Mouse (Mus musculus) lung, postnatal 0 days (tissue): ENCODE measurements around the gene Gm7247. TPM values are rescaled to one million over a fixed set of nuclear protein-coding genes. Genes with fewer than 3 reads are reported as not detected.
"Not testable (repeated sequence)": the region's sequence is repeated elsewhere in the genome, so short reads cannot be mapped to it uniquely, and the experiment has no call there.

Source experiments
- ATAC-seq: fragments of 200-750 bp; cut with Nextera tagmentation; 2 replicates; pipeline ENCODE4 v1.8.0; 2017; ENCODE audit warnings: moderate library complexity
- DNase-seq: peaks from one replicate; pipeline ENCODE4 v3.0.0-alpha.2; 2016; ENCODE audit warnings: low spot score
- H3K27ac ChIP-seq: fragments of 300-500 bp; sonication (generic); 2 replicates; pipeline ENCODE4 v1.5.1; 2014; ENCODE audit warnings: antibody characterized with exemption, mild to moderate bottlenecking, low read length, mixed read lengths
- H3K27me3 ChIP-seq: fragments of 300-500 bp; sonication (generic); replicated peaks from 2 replicates; pipeline ENCODE4 v1.6.1; 2014; ENCODE audit warnings: low read length, mixed read lengths; ENCODE audit not compliant: insufficient read depth
- H3K36me3 ChIP-seq: fragments of 300-500 bp; sonication (generic); 2 replicates; pipeline ENCODE4 v1.6.1; 2014; ENCODE audit warnings: low read length, mixed read lengths; ENCODE audit not compliant: insufficient read depth
- H3K4me1 ChIP-seq: fragments of 300-500 bp; sonication (generic); 2 replicates; pipeline ENCODE4 v1.6.1; 2014; ENCODE audit warnings: antibody characterized with exemption, low read depth, low read length, mixed read lengths; ENCODE audit not compliant: insufficient read depth
- H3K4me2 ChIP-seq: fragments of 300-500 bp; sonication (generic); replicated peaks from 2 replicates; pipeline ENCODE4 v1.6.1; 2014; ENCODE audit warnings: low read depth, mild to moderate bottlenecking, low read length, moderate library complexity, mixed read lengths
- H3K4me3 ChIP-seq: fragments of 300-500 bp; sonication (generic); 2 replicates; pipeline ENCODE4 v1.5.1; 2014; ENCODE audit warnings: low read depth, low read length
- H3K9ac ChIP-seq: fragments of 300-500 bp; sonication (generic); replicated peaks from 2 replicates; pipeline ENCODE4 v1.6.1; 2014; ENCODE audit warnings: low read depth, mild to moderate bottlenecking
- H3K9me3 ChIP-seq: fragments of 300-500 bp; sonication (generic); 2 replicates; pipeline ENCODE4 v1.6.1; 2016; ENCODE audit warnings: low read length, mixed read lengths
- CTCF ChIP-seq: IDR thresholded peaks from 2 replicates; pipeline ENCODE4 v1.5.1; 2016; ENCODE audit warnings: antibody characterized with exemption, mild to moderate bottlenecking
- EP300 ChIP-seq: IDR thresholded peaks from 2 replicates; pipeline ENCODE4 v1.6.1; 2016; ENCODE audit warnings: antibody characterized with exemption, mild to moderate bottlenecking, control low read depth
- WGBS: fragments of 180-500 bp; shearing (Covaris S2); extraction: QIAGEN DNeasy Blood & Tissue Kit; methylation state at CpG from one replicate; pipeline ENCODE4 v1.1.7; 2014; 5-methylcytosine and 5-hydroxymethylcytosine counted together
- polyA plus RNA-seq: library from polyadenylated mRNA; unstranded; fragments of >200 nt; fragmentation: Nextera tagmentation; extraction: Ambion mirVana; gene quantifications from 2 replicates; pipeline ENCODE4 v1.2.1, GENCODE M21; 2015

Gene Gm7247
- polyA plus RNA-seq, 1 experiment from 2014 or later: not detected

DNA sequence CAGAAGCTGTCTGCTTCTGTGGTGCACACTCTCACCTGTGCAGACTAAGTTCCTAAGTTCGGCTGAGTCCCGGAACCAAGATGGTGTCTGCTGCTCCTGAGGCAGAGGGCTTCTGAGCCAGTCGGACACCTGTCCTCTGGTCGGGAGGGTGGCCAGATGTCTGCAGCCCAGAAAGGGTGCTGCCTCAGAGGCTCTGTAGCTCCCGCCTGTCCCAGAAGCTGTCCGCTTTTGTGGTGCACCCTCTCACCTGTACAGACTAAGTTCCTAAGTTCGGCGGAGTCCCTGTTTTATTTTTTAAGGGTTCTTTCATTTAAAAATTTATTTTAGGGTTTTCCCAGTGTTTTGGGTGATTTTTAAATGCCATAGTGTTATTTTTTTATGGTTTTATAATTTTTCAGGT, 145.9 kb downstream of the Gm7247 start:
- DNase-seq: no peak
- no peak overlapping the region for H3K27ac ChIP-seq
- H3K4me3 ChIP-seq: no peak overlapping the region
- ATAC-seq: no peak
- 96% methylated on average over 8 of the region's 8 CpGs for WGBS
- TF ChIP-seq EP300 (no peak), CTCF (no peak)
- no peaks in the 10 kb centered on the region for H3K36me3 ChIP-seq
- H3K4me1 ChIP-seq: no peaks in the 10 kb centered on the region
- H3K9ac ChIP-seq: no peak overlapping the region
- H3K9me3 ChIP-seq: no peaks in the 10 kb centered on the region
- H3K27me3 ChIP-seq: no peaks in the 10 kb centered on the region
- H3K4me2 ChIP-seq: no peak overlapping the region

DNA sequence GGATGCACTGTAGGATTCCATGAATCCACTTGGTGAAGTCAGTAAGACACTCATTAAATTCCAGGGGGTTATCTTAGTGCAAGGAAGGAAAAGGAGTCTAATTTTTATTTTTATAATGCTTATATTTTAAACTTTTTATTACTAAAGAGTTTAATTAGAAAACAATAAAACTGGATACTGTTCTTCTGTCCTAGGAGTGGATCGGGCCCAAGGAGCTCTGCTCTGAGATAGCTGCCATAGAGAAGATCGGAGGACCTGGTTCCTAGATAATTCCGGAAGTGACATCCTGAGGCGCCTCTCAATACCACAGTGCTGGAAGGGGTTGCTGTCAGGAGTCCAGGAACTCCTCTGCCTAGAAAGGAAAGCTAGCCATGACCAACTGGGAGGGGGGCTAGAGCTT, 190.9 kb downstream of the Gm7247 start, which contains the start of gene Gm5622:
TSS of gene Gm5622 (plus strand) at position 301 of the 400 bp plus-strand sequence.
- Histone ChIP-seq H3K4me1 (no peaks in the 10 kb centered on the region), H3K36me3 (no peaks in the 10 kb centered on the region), H3K4me3 (no peak within 1 kb of the TSS), H3K9ac (no peak within 1 kb of the TSS), H3K27me3 (no peaks in the 10 kb centered on the region), H3K27ac (no peak within 1 kb of the TSS), H3K4me2 (no peak within 1 kb of the TSS), H3K9me3 (no peaks in the 10 kb centered on the region)
- ATAC-seq (no peak), DNase-seq (no peak)
- 93% methylated on average over 4 of the region's 4 CpGs for WGBS
- TF ChIP-seq EP300 (no peak), CTCF (no peak)

DNA sequence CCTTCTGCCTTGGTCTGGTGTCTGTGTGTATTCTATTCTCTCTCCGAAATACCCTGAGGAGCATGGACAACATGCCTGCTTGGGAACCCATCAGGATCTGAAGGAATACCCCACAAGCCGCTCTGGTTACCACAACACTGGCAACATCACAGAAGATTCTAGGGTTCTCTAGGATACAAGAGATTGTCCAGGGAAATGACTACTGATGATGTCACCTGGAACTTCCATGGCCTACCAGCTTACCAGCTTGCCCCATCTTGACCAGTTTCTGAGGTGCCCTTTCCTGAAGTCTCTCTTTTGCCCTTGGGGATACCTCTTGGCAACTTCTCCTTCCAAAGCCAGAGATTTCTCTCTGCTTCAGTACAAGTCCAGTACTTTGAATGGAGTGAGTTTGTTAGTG, 212.4 kb downstream of the Gm7247 start, which contains the start of gene Gm17175:
TSS of gene Gm17175 (minus strand) at position 101 of the 400 bp plus-strand sequence.
- not testable (repeated sequence) for H3K27me3 ChIP-seq, H3K4me2 ChIP-seq, DNase-seq, H3K36me3 ChIP-seq, H3K27ac ChIP-seq, H3K9ac ChIP-seq, H3K9me3 ChIP-seq, H3K4me1 ChIP-seq, H3K4me3 ChIP-seq, ATAC-seq
- WGBS: 89% methylated on average over 2 of the region's 2 CpGs

DNA sequence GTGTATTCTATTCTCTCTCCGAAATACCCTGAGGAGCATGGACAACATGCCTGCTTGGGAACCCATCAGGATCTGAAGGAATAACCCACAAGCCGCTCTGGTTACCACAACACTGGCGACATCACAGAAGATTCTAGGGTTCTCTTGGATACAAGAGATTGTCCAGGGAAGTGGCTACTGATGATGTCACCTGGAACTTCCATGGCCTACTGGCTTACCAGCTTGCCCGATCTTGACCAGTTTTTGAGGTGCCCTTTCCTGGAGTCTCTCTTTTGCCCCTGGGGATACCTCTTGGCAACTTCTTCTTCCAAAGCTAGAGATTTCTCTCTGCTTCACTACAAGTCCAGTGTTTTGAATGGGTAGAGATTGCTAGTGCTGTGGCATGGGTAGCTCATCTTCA, 230.5 kb downstream of the Gm7247 start, which contains the start of gene Gm17174:
TSS of gene Gm17174 (minus strand) at position 101 of the 400 bp plus-strand sequence.
- not testable (repeated sequence) for H3K36me3 ChIP-seq, H3K27ac ChIP-seq, H3K4me1 ChIP-seq, H3K27me3 ChIP-seq, H3K9ac ChIP-seq, H3K4me3 ChIP-seq, DNase-seq, H3K9me3 ChIP-seq, ATAC-seq, H3K4me2 ChIP-seq
- 81% methylated on average over 4 of the region's 4 CpGs for WGBS

DNA sequence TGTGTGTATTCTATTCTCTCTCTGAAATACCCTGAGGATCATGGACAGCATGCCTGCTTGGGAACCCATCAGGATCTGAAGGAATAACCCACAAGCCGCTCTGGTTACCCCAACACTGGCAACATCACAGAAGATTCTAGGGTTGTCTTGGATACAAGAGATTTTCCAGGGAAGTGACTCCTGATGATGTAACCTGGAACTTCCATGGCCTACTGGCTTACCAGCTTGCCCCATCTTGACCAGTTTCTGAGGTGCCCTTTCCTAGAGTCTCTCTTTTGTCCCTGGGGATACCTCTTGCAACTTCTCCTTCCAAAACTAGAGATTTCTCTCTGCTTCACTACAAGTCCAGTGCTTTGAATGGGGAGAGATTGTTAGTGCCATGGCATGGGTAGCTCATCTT, 249.7 kb downstream of the Gm7247 start, which contains the start of gene Gm17078:
TSS of gene Gm17078 (minus strand) at position 101 of the 400 bp plus-strand sequence.
- no peak within 1 kb of the TSS for H3K9ac ChIP-seq
- no peak within 1 kb of the TSS for H3K4me3 ChIP-seq
- no peak for ATAC-seq
- no peak within 1 kb of the TSS for H3K4me2 ChIP-seq
- no peaks in the 10 kb centered on the region for H3K36me3 ChIP-seq
- TF ChIP-seq CTCF (no peak), EP300 (no peak)
- H3K4me1 ChIP-seq: no peaks in the 10 kb centered on the region
- DNase-seq: no peak
- H3K27ac ChIP-seq: no peak within 1 kb of the TSS
- H3K27me3 ChIP-seq: no peaks in the 10 kb centered on the region
- WGBS: 86% methylated on average over 1 of the region's 1 CpGs
- no peaks in the 10 kb centered on the region for H3K9me3 ChIP-seq

Other genes starting within 250 kb of the Gm7247 start
- 0.08 and 0.15 TPM in 2 replicates for gene Eddm3b, start 247.3 kb upstream of the Gm7247 start, polyA plus RNA-seq
- gene Rnase6, start 237.8 kb upstream of the Gm7247 start, polyA plus RNA-seq: 2.9 and 3.2 TPM in 2 replicates
- gene Rnase1, start 215.0 kb upstream of the Gm7247 start, polyA plus RNA-seq: 0.70 and 0.74 TPM in 2 replicates
- gene Rnase2b, start 199.5 kb upstream of the Gm7247 start, polyA plus RNA-seq: 0.16 TPM in 1 of 2 replicates, not detected in the other
- not detected in 2 replicates for gene Ang2, start 162.6 kb upstream of the Gm7247 start, polyA plus RNA-seq
- not detected in 2 replicates for gene Ear14, start 158.4 kb upstream of the Gm7247 start, polyA plus RNA-seq
- gene Rnase2a, start 105.6 kb upstream of the Gm7247 start, polyA plus RNA-seq: not detected in 2 replicates
- not detected in 2 replicates for gene Vmn2r88, start 49.1 kb downstream of the Gm7247 start, polyA plus RNA-seq
- not detected in 2 replicates for gene Vmn2r89, start 90.1 kb downstream of the Gm7247 start, polyA plus RNA-seq
- gene Gm5622, start 191.0 kb downstream of the Gm7247 start, polyA plus RNA-seq: not detected in 2 replicates
- gene Gm17175, start 212.3 kb downstream of the Gm7247 start, polyA plus RNA-seq: not detected in 2 replicates
- gene Gm17174, start 230.4 kb downstream of the Gm7247 start, polyA plus RNA-seq: not detected in 2 replicates
- gene Gm17078, start 249.6 kb downstream of the Gm7247 start, polyA plus RNA-seq: not detected in 2 replicates